Mouse (Mus musculus) kidney, adult 2 months (tissue): ENCODE measurements around the gene Git2. TPM values are rescaled to one million over a fixed set of nuclear protein-coding genes. Genes with fewer than 3 reads are reported as not detected.
A peak's percentile ranks its signal among the peaks of the same experiment; 100 is the strongest.

ENCODE experiments used
- DNase-seq: peaks from one replicate; pipeline ENCODE4 v3.0.0; 2021
- H3K27ac ChIP-seq: fragments of 200-500 bp; 2 replicates; pipeline ENCODE4 v1.5.1; 2012; ENCODE audit warnings: low read depth, low read length, control low read depth, inconsistent platforms; ENCODE audit not compliant: insufficient read depth
- H3K27me3 ChIP-seq: fragments of 200-500 bp; replicated peaks from 2 replicates; pipeline ENCODE4 v1.6.1; 2012; ENCODE audit warnings: mild to moderate bottlenecking, moderate library complexity, low read length, inconsistent platforms; ENCODE audit not compliant: control insufficient read depth, insufficient read depth
- H3K36me3 ChIP-seq: fragments of 200-500 bp; 2 replicates; pipeline ENCODE4 v1.6.1; 2012; ENCODE audit warnings: mild to moderate bottlenecking, moderate library complexity, low read length, inconsistent platforms; ENCODE audit not compliant: control insufficient read depth, insufficient read depth
- H3K4me1 ChIP-seq: fragments of 200-500 bp; 2 replicates; pipeline ENCODE4 v1.6.1; 2011; ENCODE audit warnings: low read length; ENCODE audit not compliant: control insufficient read depth, insufficient read depth
- H3K4me3 ChIP-seq: fragments of 200-500 bp; 2 replicates; pipeline ENCODE4 v1.5.1; 2011; ENCODE audit warnings: mild to moderate bottlenecking, low read depth, low read length, control low read depth; ENCODE audit not compliant: insufficient read depth
- CTCF ChIP-seq: fragments of 200-500 bp; conservative IDR thresholded peaks from 2 replicates; pipeline ENCODE4 v1.5.1; 2011; ENCODE audit warnings: low read depth, mild to moderate bottlenecking, control low read depth, low read length, moderate library complexity, mixed read lengths; ENCODE audit not compliant: insufficient read depth, insufficient read length
- POLR2A ChIP-seq: fragments of 200-500 bp; IDR thresholded peaks from one replicate; pipeline ENCODE4 v1.6.1; 2011; ENCODE audit warnings: low read depth, low read length, control low read depth
- WGBS: fragments of 180-500 bp; shearing (Covaris S2); methylation state at CpG from one replicate; pipeline ENCODE4 v1.1.7; 2018; 5-methylcytosine and 5-hydroxymethylcytosine counted together
- polyA plus RNA-seq: library from polyadenylated mRNA; depleted of rRNA; stranded (reverse); fragments of >200 nt; gene quantifications from 2 replicates; pipeline ENCODE4 v1.2.3, GENCODE M21; 2012

The Git2 gene
- polyA plus RNA-seq, 1 experiment, result 30.5 TPM

DNA sequence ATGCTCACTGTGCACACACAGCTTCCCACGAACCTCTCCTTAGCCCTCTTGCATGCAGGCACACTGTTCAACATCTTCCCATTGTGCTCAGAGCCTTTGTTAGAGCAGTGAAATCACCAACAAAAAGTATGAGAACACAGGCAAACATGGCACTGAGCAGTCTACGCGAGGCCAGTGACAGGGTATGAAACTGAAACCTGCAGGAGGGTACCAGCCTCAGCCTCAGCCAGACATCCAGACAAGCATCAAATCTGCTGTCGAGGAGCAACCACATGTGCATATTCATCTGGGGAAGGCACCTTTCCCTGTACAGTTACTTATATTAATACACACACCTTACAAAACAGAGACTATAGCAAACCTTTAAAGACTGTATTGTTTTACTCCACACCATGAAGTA is 28.4 kb downstream of the Git2 start:
- Histone ChIP-seq H3K27me3 (no peaks in the 10 kb centered on the region), H3K4me3 (no peak overlapping the region), H3K4me1 (no peaks in the 10 kb centered on the region), H3K36me3 (peaks cover 3% of the 10 kb centered on the region), H3K27ac (no peak overlapping the region)
- 88% methylated on average over 4 of the region's 4 CpGs for WGBS
- no peak for TF ChIP-seq CTCF
- TF ChIP-seq POLR2A, result no peak
- DNase-seq, result no peak

DNA sequence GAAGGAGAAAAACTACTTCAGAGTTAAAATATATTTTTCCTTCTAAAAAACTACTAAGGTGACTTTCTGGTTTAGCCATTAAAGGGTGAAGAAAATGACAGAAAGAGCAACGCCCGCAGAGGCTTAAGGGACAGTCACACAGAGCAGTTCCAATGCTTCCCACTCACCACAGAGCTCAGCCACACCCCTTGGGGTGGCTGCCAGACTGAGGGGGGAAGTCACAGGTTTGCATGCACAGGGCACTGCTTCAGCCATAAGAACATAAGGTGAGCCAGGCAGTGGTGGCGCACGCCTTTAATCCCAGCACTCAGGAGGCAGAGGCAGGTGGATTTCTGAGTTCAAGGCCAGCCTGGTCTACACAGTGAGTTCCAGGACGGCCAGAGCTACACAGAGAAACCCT is 29.7 kb downstream of the Git2 start:
- no peaks in the 10 kb centered on the region for H3K27me3 ChIP-seq
- no peak overlapping the region for H3K27ac ChIP-seq
- H3K4me1 ChIP-seq, result no peaks in the 10 kb centered on the region
- DNase-seq, result peak; percentile 38
- H3K36me3 ChIP-seq, result peaks cover 3% of the 10 kb centered on the region
- H3K4me3 ChIP-seq, result no peak overlapping the region
- 76% methylated on average over 5 of the region's 5 CpGs for WGBS
- TF ChIP-seq CTCF, result no peak
- no peak for TF ChIP-seq POLR2A

DNA sequence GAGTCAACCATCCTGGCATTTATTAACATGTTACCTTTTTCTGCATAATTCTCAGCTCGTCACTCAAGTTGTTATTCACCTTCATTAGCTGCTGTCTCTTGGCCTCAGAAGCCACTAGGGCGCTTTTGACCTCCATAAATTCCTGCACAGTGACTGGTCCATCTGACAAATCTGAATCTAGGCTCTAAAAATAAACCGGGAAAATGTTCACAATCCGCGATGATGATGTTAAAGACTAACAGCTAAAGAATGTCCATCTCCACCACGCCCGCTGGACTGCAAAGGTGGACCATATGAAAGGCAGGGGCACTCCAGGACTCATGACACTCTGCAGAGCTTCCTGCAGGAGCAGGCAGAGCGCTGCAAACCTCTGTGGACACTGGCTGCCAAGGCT is 31.6 kb downstream of the Git2 start:
- H3K36me3 ChIP-seq, result peaks cover 3% of the 10 kb centered on the region
- TF ChIP-seq POLR2A, result no peak
- TF ChIP-seq CTCF, result no peak
- no peak overlapping the region for H3K27ac ChIP-seq
- no peak for DNase-seq
- no peak overlapping the region for H3K4me3 ChIP-seq
- 69% methylated on average over 8 of the region's 8 CpGs for WGBS
- H3K4me1 ChIP-seq, result no peaks in the 10 kb centered on the region
- no peaks in the 10 kb centered on the region for H3K27me3 ChIP-seq

DNA sequence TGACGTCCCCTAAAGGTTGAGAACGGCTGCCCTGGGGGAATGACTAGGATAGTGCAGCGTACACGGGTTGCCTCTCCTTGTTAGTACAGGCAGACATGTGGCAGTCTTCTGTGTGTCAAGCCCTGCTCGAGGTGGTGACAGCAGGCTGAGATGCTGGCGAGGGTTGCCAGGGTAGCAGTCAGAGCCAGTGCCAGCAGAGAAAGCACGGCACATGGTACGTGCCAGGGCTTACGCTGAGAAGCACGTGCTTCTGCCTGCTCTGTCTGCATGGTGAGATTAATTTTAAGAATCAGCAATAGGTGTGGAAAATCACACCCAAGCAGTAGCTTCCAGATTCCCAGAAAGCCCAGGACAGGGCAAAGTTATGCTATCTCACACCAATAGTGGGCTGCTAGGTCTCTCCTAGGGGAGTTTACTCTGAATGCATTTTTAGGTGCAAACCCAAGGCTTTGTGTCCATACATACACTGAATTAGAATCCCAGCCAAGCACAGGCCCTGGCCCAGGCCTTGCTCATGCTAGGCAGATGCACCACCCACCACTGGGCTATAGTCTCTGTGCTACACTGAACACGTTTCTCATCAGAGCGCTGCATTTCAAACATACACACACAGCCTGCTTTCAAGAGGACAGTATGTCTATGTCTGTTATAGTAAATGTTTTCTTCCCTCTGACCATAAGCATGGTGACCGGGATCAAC is 32.2 kb downstream of the Git2 start:
- H3K36me3 ChIP-seq, result peaks cover 2% of the 10 kb centered on the region
- H3K4me1 ChIP-seq, result no peaks in the 10 kb centered on the region
- WGBS, result 86% methylated on average over 13 of the region's 13 CpGs
- H3K27ac ChIP-seq, result no peak overlapping the region
- H3K4me3 ChIP-seq, result no peak overlapping the region
- no peaks in the 10 kb centered on the region for H3K27me3 ChIP-seq
- TF ChIP-seq CTCF, result no peak
- no peak for TF ChIP-seq POLR2A
- no peak for DNase-seq

DNA sequence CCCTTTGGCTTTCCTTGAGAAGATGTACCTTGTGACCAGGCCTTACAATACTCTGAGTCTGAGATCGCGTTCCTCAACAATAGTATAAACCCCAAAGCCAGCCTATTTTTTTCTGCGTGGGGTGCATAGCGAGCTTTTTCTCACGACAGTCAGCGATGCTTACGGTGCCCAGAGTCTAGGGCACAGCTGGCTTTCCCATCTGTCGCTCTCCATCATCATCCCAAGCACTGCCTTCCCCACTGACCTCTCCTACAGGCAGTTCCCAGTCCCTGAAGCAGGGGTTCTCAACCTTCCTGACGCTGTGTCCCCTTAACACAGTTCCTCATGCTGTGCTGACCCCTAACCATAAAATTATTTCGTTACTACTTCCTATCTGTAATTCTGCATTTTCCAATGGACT is 32.7 kb downstream of the Git2 start:
- no peak overlapping the region for H3K27ac ChIP-seq
- 93% methylated on average over 10 of the region's 10 CpGs for WGBS
- no peak for DNase-seq
- H3K4me1 ChIP-seq, result no peaks in the 10 kb centered on the region
- peaks cover 2% of the 10 kb centered on the region for H3K36me3 ChIP-seq
- TF ChIP-seq POLR2A (no peak), CTCF (no peak)
- no peaks in the 10 kb centered on the region for H3K27me3 ChIP-seq
- no peak overlapping the region for H3K4me3 ChIP-seq

DNA sequence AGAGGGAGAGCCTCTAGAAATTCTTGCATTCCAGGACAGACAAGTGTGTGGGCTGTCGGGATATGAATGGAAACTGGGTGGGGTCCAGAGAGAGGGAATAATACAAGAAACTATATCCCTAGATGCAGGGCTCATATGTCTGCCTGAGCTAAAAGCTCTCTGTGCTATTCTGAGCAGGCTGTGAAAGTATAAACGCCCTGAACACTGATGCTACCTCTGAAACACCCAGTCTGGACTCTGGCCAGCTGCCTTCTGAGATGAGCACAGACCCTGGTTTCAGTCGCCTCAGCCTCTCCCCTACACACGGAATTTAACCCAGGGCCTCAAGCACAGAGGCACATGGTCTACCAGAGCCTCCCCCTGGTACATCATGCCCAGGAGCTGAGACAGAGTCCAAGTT is 34.7 kb downstream of the Git2 start:
- H3K4me3 ChIP-seq, result no peak overlapping the region
- no peak overlapping the region for H3K27ac ChIP-seq
- H3K36me3 ChIP-seq, result peaks cover 2% of the 10 kb centered on the region
- H3K27me3 ChIP-seq, result no peaks in the 10 kb centered on the region
- DNase-seq, result no peak
- no peaks in the 10 kb centered on the region for H3K4me1 ChIP-seq
- 34% methylated on average over 4 of the region's 4 CpGs for WGBS
- no peak for TF ChIP-seq CTCF
- no peak for TF ChIP-seq POLR2A

DNA sequence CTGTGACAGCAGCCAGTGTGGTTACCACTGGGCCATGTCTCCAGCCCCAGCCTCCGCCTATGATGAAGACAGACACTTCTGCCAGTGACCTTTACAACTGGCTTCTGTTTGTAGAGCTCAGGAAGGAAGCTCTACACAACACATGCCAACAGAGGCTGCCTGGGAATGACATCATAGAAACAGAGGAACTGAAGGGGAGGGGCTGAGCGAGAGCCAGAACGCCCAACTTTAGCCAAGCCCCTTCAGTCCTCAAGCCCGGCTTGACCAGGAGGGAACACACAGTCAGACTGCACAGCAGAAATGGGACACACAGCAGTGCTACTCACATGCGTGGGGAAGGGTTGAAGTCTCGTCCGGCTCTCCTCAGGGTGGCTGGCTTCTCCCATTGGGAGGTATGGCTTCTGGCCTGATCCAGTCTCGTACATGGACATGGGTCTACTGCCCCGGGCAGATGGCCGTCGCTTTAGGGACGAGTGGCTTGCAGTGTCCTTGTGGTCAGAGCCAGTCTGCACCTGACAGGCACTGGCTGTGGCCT is 36.5 kb downstream of the Git2 start:
- no peak overlapping the region for H3K27ac ChIP-seq
- no peaks in the 10 kb centered on the region for H3K27me3 ChIP-seq
- 65% methylated on average over 12 of the region's 12 CpGs for WGBS
- TF ChIP-seq CTCF, result no peak
- no peak for TF ChIP-seq POLR2A
- peak; percentile 77 for DNase-seq
- H3K4me3 ChIP-seq, result no peak overlapping the region
- no peaks in the 10 kb centered on the region for H3K4me1 ChIP-seq
- peaks cover 2% of the 10 kb centered on the region; the same call in 1 of the 2 replicates for H3K36me3 ChIP-seq
